In the genomic region with DNA sequence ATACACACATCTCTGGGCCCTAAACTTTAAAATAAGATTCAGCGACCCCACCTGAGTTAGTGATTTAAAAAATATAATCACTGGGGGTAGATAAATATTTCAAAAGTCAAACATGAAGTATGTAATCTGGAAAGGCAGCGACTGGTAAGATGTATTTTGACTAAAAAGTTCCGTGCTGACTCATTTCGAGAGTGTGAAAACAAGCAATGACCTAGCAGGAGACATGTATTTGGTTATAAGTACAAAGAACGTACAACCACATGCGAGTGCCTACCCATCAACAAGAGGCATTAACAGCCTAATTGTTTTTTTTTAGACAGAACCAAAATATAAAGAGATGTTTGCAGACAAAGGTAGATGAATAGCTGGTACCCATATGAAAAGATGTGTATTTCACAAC, we compare ENCODE assay signal across 21 mouse cellular contexts.
"Had no signal": no experiment of that assay in that cellular context is flagged by ENCODE, and none has a peak within 500 bp of the region (broad histone marks: within the 10 kb centered on the region; RNA-seq: fewer than 3 reads in every experiment).

No protein-coding gene starts in this region.

- H3K4me2 ChIP-seq: limb, embryonic 12.5 days; limb, embryonic 15.5 days; liver, embryonic 11.5 days; lung, embryonic 15.5 days; midbrain, embryonic 13.5 days had no signal

- H3K27ac ChIP-seq: kidney, postnatal 0 days; layer of hippocampus, adult 2 months; limb, embryonic 12.5 days; limb, embryonic 15.5 days; liver, embryonic 14.5 days; lung, embryonic 15.5 days; midbrain, embryonic 10.5 days; midbrain, embryonic 13.5 days had no signal

- H3K9ac ChIP-seq: limb, embryonic 12.5 days; limb, embryonic 15.5 days; liver, embryonic 14.5 days; liver, postnatal 0 days; lung, embryonic 15.5 days; midbrain, embryonic 13.5 days had no signal

- DNase-seq: kidney, adult 2 months; kidney, postnatal 25 days; layer of hippocampus, adult 9-11 months; left cerebral cortex, postnatal 4 days; liver, postnatal 0 days; lung, postnatal 10 days; lung, postnatal 36 days; right cerebral cortex, postnatal 4 days; thymus, postnatal 25 days had no signal

- H3K27me3 ChIP-seq: lung, embryonic 15.5 days had no signal

- H3K9me3 ChIP-seq: limb, embryonic 12.5 days; limb, embryonic 15.5 days; lung, embryonic 15.5 days; midbrain, embryonic 10.5 days; midbrain, embryonic 13.5 days had no signal

- H3K4me3 ChIP-seq: layer of hippocampus, adult 2 months; limb, embryonic 12.5 days; limb, embryonic 15.5 days; lung, embryonic 15.5 days; megakaryocyte, embryonic 14.5 days; midbrain, embryonic 10.5 days; midbrain, embryonic 13.5 days; myocyte had no signal

- H3K36me3 ChIP-seq: limb, embryonic 12.5 days; limb, embryonic 15.5 days; lung, embryonic 15.5 days; midbrain, embryonic 10.5 days; midbrain, embryonic 13.5 days had no signal

- ATAC-seq: liver, postnatal 0 days; midbrain, embryonic 13.5 days; midbrain, embryonic 16.5 days had no signal

- H3K4me1 ChIP-seq: megakaryocyte, embryonic 14.5 days; midbrain, embryonic 13.5 days had no signal
